Mouse (Mus musculus) hematopoietic multipotent progenitor cell, adult 10-12 weeks (in vitro differentiated cells): ENCODE results near the gene Atrx. TPM values are rescaled to one million over a fixed set of nuclear protein-coding genes. Genes with fewer than 3 reads are reported as not detected.

ENCODE experiments used
- polyA plus RNA-seq: library from polyadenylated mRNA; stranded (reverse); fragments of >175 nt; gene quantifications from 2 replicates; pipeline ENCODE4 v1.2.3, GENCODE M21; 2012; ENCODE audit warnings: low replicate concordance

The Atrx gene
- polyA plus RNA-seq: 19.0 and 38.2 TPM in 2 replicates

GRCm38 (mm10) chrX:105928861-105929477 lies at the start of gene Atrx:
TSS of gene Atrx (minus strand) at chrX:105929403.

GRCm38 (mm10) chrX:105764162-105765004 lies 164.8 kb downstream of the Atrx start, which contains the start of gene Fgf16:
TSS of gene Fgf16 (plus strand) at chrX:105764279.

Other genes starting within 250 kb of the Atrx start
- gene Fgf16, start 165.1 kb downstream of the Atrx start, polyA plus RNA-seq: 0.07 and 0.24 TPM in 2 replicates
- 3.1 and 4.2 TPM in 2 replicates for gene Magt1, start 82.5 kb upstream of the Atrx start, polyA plus RNA-seq
- gene Cox7b, start 86.3 kb upstream of the Atrx start, polyA plus RNA-seq: 12.5 and 15.2 TPM in 2 replicates
- 0.71 and 1.5 TPM in 2 replicates for gene Atp7a, start 97.9 kb upstream of the Atrx start, polyA plus RNA-seq
- 0.71 and 1.9 TPM in 2 replicates for gene Tlr13, start 213.8 kb upstream of the Atrx start, polyA plus RNA-seq